Mouse (Mus musculus): Measurements from ENCODE around the gene Figla. TPM values are rescaled to one million over a fixed set of nuclear protein-coding genes. Genes with fewer than 3 reads are reported as not detected.
"Not testable (repeated sequence)": the region's sequence is repeated elsewhere in the genome, so short reads cannot be mapped to it uniquely, and the experiment has no call there.

Gene Figla
- polyA plus RNA-seq, 1 experiment from 2014 or later = not detected

GRCm38 (mm10) chr6:85976242-85976641, 39.7 kb upstream of the Figla start:
- DNase-seq (ENCODE audit: low spot score) (no peak), ATAC-seq (replicated peaks; ENCODE audit: low FRiP score, low read depth) (no peak)
- WGBS = 76% methylated on average over 5 of the region's 5 CpGs
- H3K27me3 ChIP-seq (ENCODE audit: insufficient read depth, low read length) = no peaks in the 10 kb centered on the region
- no peaks in the 10 kb centered on the region for H3K4me1 ChIP-seq (replicated peaks; ENCODE audit: insufficient read depth, low read length)
- H3K9ac ChIP-seq (ENCODE audit: low read depth, low read length) = no peak overlapping the region
- TF ChIP-seq CTCF (IDR thresholded peaks at IDR 0.05; ENCODE audit: low read depth) = no peak
- H3K4me2 ChIP-seq (ENCODE audit: low read length) = no peak overlapping the region
- no peak overlapping the region for H3K4me3 ChIP-seq (replicated peaks; ENCODE audit: low read depth, low read length)
- H3K9me3 ChIP-seq (replicated peaks; ENCODE audit: low read length) = no peaks in the 10 kb centered on the region
- H3K27ac ChIP-seq = no peak overlapping the region
- H3K36me3 ChIP-seq (ENCODE audit: insufficient read depth, low read length) = no peaks in the 10 kb centered on the region

GRCm38 (mm10) chr6:85978736-85979135, 37.2 kb upstream of the Figla start:
- DNase-seq (ENCODE audit: low spot score); H3K4me2 ChIP-seq (ENCODE audit: low read length); H3K9me3 ChIP-seq (replicated peaks; ENCODE audit: low read length); H3K36me3 ChIP-seq (ENCODE audit: insufficient read depth, low read length); H3K27ac ChIP-seq; ATAC-seq (replicated peaks; ENCODE audit: low FRiP score, low read depth); H3K9ac ChIP-seq (ENCODE audit: low read depth, low read length); H3K4me1 ChIP-seq (replicated peaks; ENCODE audit: insufficient read depth, low read length); H3K27me3 ChIP-seq (ENCODE audit: insufficient read depth, low read length); H3K4me3 ChIP-seq (replicated peaks; ENCODE audit: low read depth, low read length): not testable (repeated sequence)
- 86% methylated on average over 4 of the region's 4 CpGs for WGBS

- ATAC-seq (replicated peaks; ENCODE audit: low FRiP score, low read depth) (no peak), DNase-seq (ENCODE audit: low spot score) (no peak)
- no peaks in the 10 kb centered on the region for H3K27me3 ChIP-seq (ENCODE audit: insufficient read depth, low read length)
- no peaks in the 10 kb centered on the region for H3K9me3 ChIP-seq (replicated peaks; ENCODE audit: low read length)
- H3K9ac ChIP-seq (ENCODE audit: low read depth, low read length) = no peak overlapping the region
- no peak for TF ChIP-seq CTCF (IDR thresholded peaks at IDR 0.05; ENCODE audit: low read depth)
- H3K4me2 ChIP-seq (ENCODE audit: low read length) = no peak overlapping the region
- WGBS = 75% methylated on average over 8 of the region's 8 CpGs
- no peak overlapping the region for H3K27ac ChIP-seq
- H3K4me3 ChIP-seq (replicated peaks; ENCODE audit: low read depth, low read length) = no peak overlapping the region
- H3K4me1 ChIP-seq (replicated peaks; ENCODE audit: insufficient read depth, low read length) = no peaks in the 10 kb centered on the region
- H3K36me3 ChIP-seq (ENCODE audit: insufficient read depth, low read length) = no peaks in the 10 kb centered on the region
These were observed 31.6 kb upstream of the Figla start for GRCm38 (mm10) chr6:85984351-85984750.

- not testable (repeated sequence) for H3K4me3 ChIP-seq (replicated peaks; ENCODE audit: low read depth, low read length); DNase-seq (ENCODE audit: low spot score); H3K9ac ChIP-seq (ENCODE audit: low read depth, low read length); ATAC-seq (replicated peaks; ENCODE audit: low FRiP score, low read depth); H3K9me3 ChIP-seq (replicated peaks; ENCODE audit: low read length); H3K36me3 ChIP-seq (ENCODE audit: insufficient read depth, low read length); H3K4me2 ChIP-seq (ENCODE audit: low read length); H3K27ac ChIP-seq; H3K27me3 ChIP-seq (ENCODE audit: insufficient read depth, low read length); H3K4me1 ChIP-seq (replicated peaks; ENCODE audit: insufficient read depth, low read length)
- WGBS = 82% methylated on average over 5 of the region's 5 CpGs
These were observed 26.4 kb upstream of the Figla start for GRCm38 (mm10) chr6:85989570-85989969.

GRCm38 (mm10) chr6:85990774-85991173, 25.2 kb upstream of the Figla start:
- not testable (repeated sequence) for H3K9ac ChIP-seq (ENCODE audit: low read depth, low read length); H3K27ac ChIP-seq; H3K4me2 ChIP-seq (ENCODE audit: low read length); ATAC-seq (replicated peaks; ENCODE audit: low FRiP score, low read depth); H3K27me3 ChIP-seq (ENCODE audit: insufficient read depth, low read length); DNase-seq (ENCODE audit: low spot score); H3K4me1 ChIP-seq (replicated peaks; ENCODE audit: insufficient read depth, low read length); H3K36me3 ChIP-seq (ENCODE audit: insufficient read depth, low read length); H3K4me3 ChIP-seq (replicated peaks; ENCODE audit: low read depth, low read length); H3K9me3 ChIP-seq (replicated peaks; ENCODE audit: low read length)
- 78% methylated on average over 5 of the region's 5 CpGs for WGBS

GRCm38 (mm10) chr6:86003405-86003925, 12.5 kb upstream of the Figla start:
- H3K4me1 ChIP-seq (replicated peaks; ENCODE audit: insufficient read depth, low read length) = no peaks in the 10 kb centered on the region
- no peaks in the 10 kb centered on the region for H3K27me3 ChIP-seq (ENCODE audit: insufficient read depth, low read length)
- no peak overlapping the region for H3K9ac ChIP-seq (ENCODE audit: low read depth, low read length)
- peak; percentile 49; the same call in 1 of the 2 replicates for TF ChIP-seq CTCF (IDR thresholded peaks at IDR 0.05; ENCODE audit: low read depth)
- no peak overlapping the region for H3K4me3 ChIP-seq (replicated peaks; ENCODE audit: low read depth, low read length)
- H3K9me3 ChIP-seq (replicated peaks; ENCODE audit: low read length) = no peaks in the 10 kb centered on the region
- H3K27ac ChIP-seq = no peak overlapping the region
- DNase-seq (ENCODE audit: low spot score) (no peak), ATAC-seq (replicated peaks; ENCODE audit: low FRiP score, low read depth) (no peak)
- no peak overlapping the region for H3K4me2 ChIP-seq (ENCODE audit: low read length)
- 75% methylated on average over 18 of the region's 18 CpGs for WGBS
- no peaks in the 10 kb centered on the region for H3K36me3 ChIP-seq (ENCODE audit: insufficient read depth, low read length)
